Mouse (Mus musculus): ENCODE data around the gene Acta1. TPM values are rescaled to one million over a fixed set of nuclear protein-coding genes. Genes with fewer than 3 reads are reported as not detected.

Acta1 gene
- polyA plus RNA-seq (2015; fragmentation: Nextera tagmentation; extraction: Ambion mirVana) = 104 and 159 TPM in 2 replicates

DNA sequence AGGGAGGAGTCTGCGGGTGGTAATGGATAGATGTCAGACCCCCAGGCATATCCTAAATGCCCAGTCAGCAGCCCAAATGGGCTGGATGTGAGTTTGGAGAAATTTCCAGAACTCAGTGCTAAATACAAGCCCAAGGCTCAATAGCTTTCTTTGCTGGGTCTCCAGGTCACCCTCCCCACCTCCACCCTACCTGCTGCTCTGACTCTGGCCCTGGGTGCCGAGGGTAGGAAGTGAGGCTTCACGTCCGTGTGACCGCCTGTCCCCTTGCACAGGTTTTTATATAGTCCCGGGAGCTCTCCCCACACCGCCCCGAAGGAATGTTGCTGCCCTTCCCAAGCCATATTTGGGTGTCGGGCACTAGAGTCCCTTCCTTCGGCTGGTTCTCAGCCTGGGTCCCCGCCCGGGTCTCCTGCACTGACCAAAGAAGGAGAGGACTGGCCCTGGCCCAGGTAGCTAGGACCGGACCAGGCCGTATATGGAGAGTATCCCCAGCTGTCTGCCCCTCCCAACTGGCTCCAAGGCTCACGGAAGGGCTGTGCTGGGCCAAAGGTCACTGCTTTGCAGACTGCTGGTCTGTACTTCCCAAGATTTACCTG lies at the start of gene Acta1:
Gene Acta1 (minus strand): TSS at position 250 of the 596 bp plus-strand sequence.
- Histone ChIP-seq H3K4me1 (replicated peaks) (peaks cover 7% of the 10 kb centered on the region; the same call in 1 of the 2 replicates), H3K27ac (replicated peaks) (no peak within 1 kb of the TSS), H3K9me3 (replicated peaks) (no peaks in the 10 kb centered on the region), H3K4me2 (no peak within 1 kb of the TSS), H3K36me3 (replicated peaks) (peaks cover 13% of the 10 kb centered on the region), H3K9ac (no peak within 1 kb of the TSS), H3K27me3 (peaks cover 75% of the 10 kb centered on the region), H3K4me3 (replicated peaks) (no peak within 1 kb of the TSS)
- ATAC-seq (ENCODE audit: insufficient read depth) = no peak
- WGBS (ENCODE audit: insufficient replicate concordance) = 17% methylated on average over 15 of the region's 15 CpGs

DNA sequence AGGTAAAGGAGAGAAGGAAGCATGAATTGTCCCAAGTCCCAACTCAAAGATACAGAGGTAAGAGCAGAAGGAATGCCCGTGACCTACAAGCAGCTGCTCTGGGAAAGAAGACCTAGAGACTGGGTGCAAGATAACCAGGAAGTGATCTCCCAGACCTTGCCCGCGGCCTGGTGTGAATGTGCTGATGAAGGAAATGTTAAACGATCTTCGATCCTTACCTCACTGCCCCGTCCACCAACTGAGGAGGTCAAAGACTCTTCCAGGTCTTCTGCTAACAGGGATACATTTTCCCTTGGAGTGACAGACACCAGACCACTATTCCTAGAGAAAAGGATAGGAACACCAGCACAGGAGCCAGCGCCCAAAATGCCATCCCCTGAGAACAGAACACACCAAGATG lies 34.5 kb upstream of the Acta1 start:
- H3K36me3 ChIP-seq (replicated peaks) = peaks cover 94% of the 10 kb centered on the region
- H3K27ac ChIP-seq (replicated peaks) = no peak overlapping the region
- H3K4me1 ChIP-seq (replicated peaks) = no peaks in the 10 kb centered on the region
- no peaks in the 10 kb centered on the region for H3K9me3 ChIP-seq (replicated peaks)
- no peak for ATAC-seq (ENCODE audit: insufficient read depth)
- H3K27me3 ChIP-seq = no peaks in the 10 kb centered on the region
- 89% methylated on average over 7 of the region's 7 CpGs for WGBS (ENCODE audit: insufficient replicate concordance)
- no peak overlapping the region for H3K4me3 ChIP-seq (replicated peaks)
- H3K9ac ChIP-seq = no peak overlapping the region
- H3K4me2 ChIP-seq = no peak overlapping the region

DNA sequence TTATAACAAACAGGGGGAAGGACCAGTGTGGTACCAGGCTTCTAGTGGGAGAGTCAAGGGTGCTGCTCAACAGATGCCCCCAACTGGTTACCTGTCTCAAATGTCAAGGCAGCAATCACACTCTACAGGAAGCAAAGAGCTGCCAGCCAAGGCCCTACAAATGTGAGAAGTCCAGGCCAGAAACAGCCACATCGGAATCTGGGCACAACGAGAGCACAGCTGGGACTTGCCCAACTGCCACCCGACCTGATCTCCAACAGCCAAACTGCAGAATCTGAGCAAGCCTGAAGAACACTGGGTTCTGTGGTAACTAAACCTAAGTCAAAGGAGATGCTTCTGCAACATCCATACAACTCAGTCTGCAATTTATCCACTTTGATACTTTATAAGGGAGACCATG lies 31.1 kb upstream of the Acta1 start:
- Histone ChIP-seq H3K27me3 (no peaks in the 10 kb centered on the region), H3K4me1 (replicated peaks) (no peaks in the 10 kb centered on the region), H3K9me3 (replicated peaks) (no peaks in the 10 kb centered on the region), H3K9ac (no peak overlapping the region), H3K27ac (replicated peaks) (no peak overlapping the region), H3K4me2 (no peak overlapping the region), H3K4me3 (replicated peaks) (no peak overlapping the region), H3K36me3 (replicated peaks) (peaks cover 94% of the 10 kb centered on the region)
- 77% methylated on average over 3 of the region's 3 CpGs for WGBS (ENCODE audit: insufficient replicate concordance)
- no peak for ATAC-seq (ENCODE audit: insufficient read depth)

DNA sequence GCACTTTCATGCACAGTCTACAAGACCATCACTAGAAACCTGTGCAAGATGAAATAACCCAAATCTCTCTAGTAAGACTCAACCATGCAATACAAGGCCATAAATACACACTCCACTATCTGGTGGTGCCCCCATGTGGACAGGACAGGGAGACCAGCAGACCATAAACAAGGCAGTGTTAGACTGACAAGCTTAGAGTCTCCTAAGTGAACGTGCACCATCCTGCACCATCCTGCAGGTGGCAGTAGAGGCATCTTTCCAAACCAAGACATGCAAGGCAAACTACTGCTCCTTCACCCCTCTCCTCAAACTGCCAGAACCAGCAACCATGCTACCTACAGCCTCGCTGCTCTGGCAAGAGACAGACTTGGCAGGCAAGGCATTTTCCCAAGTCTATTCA lies 30.2 kb upstream of the Acta1 start:
- H3K4me3 ChIP-seq (replicated peaks) = no peak overlapping the region
- H3K9ac ChIP-seq = no peak overlapping the region
- H3K27ac ChIP-seq (replicated peaks) = no peak overlapping the region
- WGBS (ENCODE audit: insufficient replicate concordance) = 11% methylated on average over 2 of the region's 2 CpGs
- no peaks in the 10 kb centered on the region for H3K4me1 ChIP-seq (replicated peaks)
- H3K9me3 ChIP-seq (replicated peaks) = no peaks in the 10 kb centered on the region
- H3K36me3 ChIP-seq (replicated peaks) = peaks cover 94% of the 10 kb centered on the region
- ATAC-seq (ENCODE audit: insufficient read depth) = peak; percentile 61
- H3K27me3 ChIP-seq = no peaks in the 10 kb centered on the region
- no peak overlapping the region for H3K4me2 ChIP-seq

DNA sequence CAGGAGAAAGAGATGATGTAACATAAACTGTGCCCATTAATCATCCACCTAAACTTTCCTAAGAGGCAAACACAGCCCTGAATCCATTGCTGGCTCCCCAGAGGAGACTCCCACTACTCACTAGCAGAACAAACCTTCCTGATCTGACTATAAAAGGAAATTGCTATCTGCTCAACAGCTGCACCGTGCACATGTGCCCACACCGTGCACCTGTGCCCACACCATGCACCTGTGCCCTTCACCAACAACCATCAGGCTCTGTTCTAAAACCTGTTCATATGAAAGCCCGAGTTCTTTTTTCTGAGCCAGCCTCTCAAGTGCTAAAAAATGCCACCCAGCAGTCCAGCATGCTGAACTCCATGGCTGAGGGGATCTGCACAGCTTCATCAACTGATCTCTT lies 20.1 kb upstream of the Acta1 start:
- no peak overlapping the region for H3K9ac ChIP-seq
- WGBS (ENCODE audit: insufficient replicate concordance) = 92% methylated on average over 3 of the region's 3 CpGs
- H3K36me3 ChIP-seq (replicated peaks) = peaks cover 99% of the 10 kb centered on the region
- no peak overlapping the region for H3K4me3 ChIP-seq (replicated peaks)
- H3K27ac ChIP-seq (replicated peaks) = no peak overlapping the region
- H3K9me3 ChIP-seq (replicated peaks) = no peaks in the 10 kb centered on the region
- H3K4me2 ChIP-seq = no peak overlapping the region
- H3K4me1 ChIP-seq (replicated peaks) = no peaks in the 10 kb centered on the region
- H3K27me3 ChIP-seq = no peaks in the 10 kb centered on the region
- no peak for ATAC-seq (ENCODE audit: insufficient read depth)

DNA sequence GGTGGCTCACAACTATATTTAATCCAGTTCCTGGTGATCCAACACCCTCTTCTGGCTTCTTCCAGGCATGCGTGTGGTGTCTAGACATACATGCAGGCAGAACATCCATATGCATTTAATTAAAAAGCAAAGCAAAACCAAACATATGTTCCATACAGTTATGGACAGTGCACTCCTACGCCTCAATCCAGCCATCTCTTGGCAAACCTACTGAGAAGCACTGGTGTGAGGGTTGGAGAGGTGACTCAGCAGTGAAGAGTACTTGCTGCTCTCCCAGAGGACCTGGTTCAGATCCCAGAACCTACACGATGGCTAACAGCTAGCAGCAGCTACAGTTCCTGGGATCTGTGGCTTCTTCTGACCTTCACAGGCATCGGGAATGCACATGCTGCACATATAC lies 17.7 kb upstream of the Acta1 start:
- ATAC-seq (ENCODE audit: insufficient read depth) = no peak
- Histone ChIP-seq H3K27ac (replicated peaks) (no peak overlapping the region), H3K36me3 (replicated peaks) (peaks cover 99% of the 10 kb centered on the region), H3K4me2 (no peak overlapping the region), H3K4me3 (replicated peaks) (no peak overlapping the region), H3K9me3 (replicated peaks) (no peaks in the 10 kb centered on the region), H3K4me1 (replicated peaks) (no peaks in the 10 kb centered on the region), H3K9ac (no peak overlapping the region), H3K27me3 (no peaks in the 10 kb centered on the region)
- 89% methylated on average over 4 of the region's 4 CpGs for WGBS (ENCODE audit: insufficient replicate concordance)

DNA sequence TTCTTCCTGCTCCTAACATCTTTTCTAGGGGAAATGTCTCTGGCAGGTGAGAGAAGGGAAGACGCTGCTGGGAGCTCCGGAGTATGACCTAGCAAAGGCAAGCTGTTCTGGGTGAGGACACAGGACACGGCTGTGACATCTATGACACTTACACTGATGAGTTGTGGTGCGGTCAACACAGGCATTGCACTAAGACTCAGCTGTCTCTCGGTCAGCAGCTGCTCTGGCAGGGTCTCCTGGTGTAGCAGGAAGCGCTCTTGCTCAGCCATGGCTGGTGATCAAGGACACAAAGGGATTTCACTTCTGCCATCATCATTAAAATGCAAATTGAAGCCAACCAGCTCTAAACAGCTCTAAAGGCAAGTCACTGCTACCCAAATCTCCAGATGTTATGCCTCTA lies 13.1 kb upstream of the Acta1 start:
- no peak overlapping the region for H3K9ac ChIP-seq
- H3K27me3 ChIP-seq = no peaks in the 10 kb centered on the region
- WGBS (ENCODE audit: insufficient replicate concordance) = 93% methylated on average over 6 of the region's 6 CpGs
- H3K27ac ChIP-seq (replicated peaks) = no peak overlapping the region
- H3K4me1 ChIP-seq (replicated peaks) = no peaks in the 10 kb centered on the region
- H3K9me3 ChIP-seq (replicated peaks) = no peaks in the 10 kb centered on the region
- H3K36me3 ChIP-seq (replicated peaks) = peaks cover 96% of the 10 kb centered on the region
- no peak overlapping the region for H3K4me2 ChIP-seq
- no peak for ATAC-seq (ENCODE audit: insufficient read depth)
- no peak overlapping the region for H3K4me3 ChIP-seq (replicated peaks)

DNA sequence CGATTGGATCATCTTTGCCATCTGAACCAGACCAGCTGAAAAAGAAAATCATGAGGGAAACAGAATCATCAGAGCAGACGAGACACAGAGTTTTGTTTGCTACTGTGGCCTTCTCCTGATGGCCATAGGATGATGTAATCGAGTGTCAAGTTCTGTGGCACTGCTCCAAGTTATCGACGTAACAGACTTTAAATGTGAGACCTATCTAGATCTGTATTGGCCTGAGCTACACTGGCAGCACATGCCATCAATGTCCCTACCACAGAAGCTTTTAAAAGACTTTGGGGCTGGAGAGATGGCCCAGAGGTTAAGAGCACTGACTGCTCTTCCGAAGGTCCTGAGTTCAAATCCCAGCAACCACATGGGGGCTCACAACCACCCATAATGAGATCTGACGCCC lies 8.1 kb upstream of the Acta1 start:
- ATAC-seq (ENCODE audit: insufficient read depth) = no peak
- Histone ChIP-seq H3K36me3 (replicated peaks) (peaks cover 90% of the 10 kb centered on the region), H3K4me3 (replicated peaks) (no peak overlapping the region), H3K9me3 (replicated peaks) (no peaks in the 10 kb centered on the region), H3K27me3 (no peaks in the 10 kb centered on the region), H3K4me1 (replicated peaks) (no peaks in the 10 kb centered on the region), H3K4me2 (no peak overlapping the region), H3K27ac (replicated peaks) (no peak overlapping the region), H3K9ac (no peak overlapping the region)
- WGBS (ENCODE audit: insufficient replicate concordance) = 77% methylated on average over 7 of the region's 7 CpGs

DNA sequence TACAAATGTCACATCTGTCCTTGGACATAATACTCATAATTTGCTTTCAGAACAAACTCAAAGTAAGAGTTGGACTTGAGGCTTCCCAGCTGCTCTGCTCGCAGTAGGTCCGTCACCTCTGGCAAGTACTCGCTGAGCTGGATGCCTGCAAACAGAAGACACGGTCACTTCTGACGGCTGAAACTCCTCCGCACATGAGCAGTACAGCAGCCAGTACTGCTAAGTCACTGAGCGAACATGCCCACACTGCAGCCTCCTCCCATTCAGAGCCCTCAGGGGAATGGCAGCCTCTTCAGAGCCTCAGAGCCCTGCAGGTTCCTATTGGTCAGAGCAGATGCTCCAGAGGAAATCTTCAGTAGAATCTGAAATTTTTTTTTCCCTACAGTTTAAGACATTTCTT lies 4.8 kb upstream of the Acta1 start:
- H3K9me3 ChIP-seq (replicated peaks) = no peaks in the 10 kb centered on the region
- H3K27ac ChIP-seq (replicated peaks) = no peak overlapping the region
- H3K9ac ChIP-seq = no peak overlapping the region
- H3K36me3 ChIP-seq (replicated peaks) = peaks cover 60% of the 10 kb centered on the region
- 90% methylated on average over 7 of the region's 7 CpGs for WGBS (ENCODE audit: insufficient replicate concordance)
- no peaks in the 10 kb centered on the region for H3K4me1 ChIP-seq (replicated peaks)
- no peak for ATAC-seq (ENCODE audit: insufficient read depth)
- H3K4me3 ChIP-seq (replicated peaks) = no peak overlapping the region
- H3K4me2 ChIP-seq = no peak overlapping the region
- H3K27me3 ChIP-seq = peaks cover 28% of the 10 kb centered on the region

DNA sequence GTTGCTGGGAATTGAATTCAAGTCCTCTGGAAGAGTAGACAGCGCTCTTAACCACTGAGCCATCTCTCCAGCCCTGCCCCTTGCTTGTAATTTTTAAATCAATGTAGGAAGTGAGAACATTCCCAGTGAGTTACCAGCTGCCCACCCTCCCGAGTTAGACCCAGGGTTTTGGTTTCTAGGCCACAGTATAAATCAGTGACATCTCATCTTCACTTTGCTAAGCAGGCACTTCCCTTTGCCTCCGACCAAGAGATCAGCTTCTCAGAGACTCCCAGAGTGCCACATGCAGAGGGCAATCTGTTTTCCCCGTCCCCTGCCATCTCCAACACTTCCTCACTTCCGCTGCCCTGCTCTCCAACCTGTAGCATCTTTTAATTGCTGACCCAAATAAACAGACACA lies 4.0 kb upstream of the Acta1 start:
- H3K9me3 ChIP-seq (replicated peaks) = no peaks in the 10 kb centered on the region
- no peak overlapping the region for H3K27ac ChIP-seq (replicated peaks)
- H3K9ac ChIP-seq = no peak overlapping the region
- no peaks in the 10 kb centered on the region for H3K4me1 ChIP-seq (replicated peaks)
- peaks cover 36% of the 10 kb centered on the region for H3K27me3 ChIP-seq
- no peak for ATAC-seq (ENCODE audit: insufficient read depth)
- WGBS (ENCODE audit: insufficient replicate concordance) = 86% methylated on average over 5 of the region's 5 CpGs
- peaks cover 52% of the 10 kb centered on the region for H3K36me3 ChIP-seq (replicated peaks)
- H3K4me3 ChIP-seq (replicated peaks) = no peak overlapping the region
- no peak overlapping the region for H3K4me2 ChIP-seq

DNA sequence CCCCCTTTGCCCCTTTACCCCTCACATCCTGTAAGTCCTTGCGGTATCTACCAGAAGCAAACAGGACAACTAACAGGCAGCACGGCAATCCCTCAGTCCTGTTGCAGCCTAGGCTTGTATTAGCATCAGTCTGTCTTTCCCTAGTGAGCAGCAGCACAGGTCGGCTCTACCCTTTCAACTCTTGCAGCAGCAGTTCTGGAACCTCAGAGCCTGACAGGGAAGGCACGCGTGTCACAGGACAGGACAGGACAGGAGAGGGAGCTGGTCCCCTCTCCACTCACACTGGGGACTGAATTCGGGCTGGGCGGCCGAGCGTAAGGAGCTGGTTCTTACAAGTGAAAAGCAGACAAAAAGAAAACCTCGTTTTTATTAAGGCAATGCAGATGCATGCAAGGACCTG lies 2.2 kb upstream of the Acta1 start:
- Histone ChIP-seq H3K36me3 (replicated peaks) (peaks cover 34% of the 10 kb centered on the region), H3K27ac (replicated peaks) (no peak overlapping the region), H3K4me2 (no peak overlapping the region), H3K9ac (no peak overlapping the region), H3K9me3 (replicated peaks) (no peaks in the 10 kb centered on the region), H3K27me3 (peaks cover 54% of the 10 kb centered on the region), H3K4me3 (replicated peaks) (no peak overlapping the region), H3K4me1 (replicated peaks) (peaks cover 5% of the 10 kb centered on the region; the same call in 1 of the 2 replicates)
- WGBS (ENCODE audit: insufficient replicate concordance) = 54% methylated on average over 10 of the region's 10 CpGs
- no peak for ATAC-seq (ENCODE audit: insufficient read depth)

DNA sequence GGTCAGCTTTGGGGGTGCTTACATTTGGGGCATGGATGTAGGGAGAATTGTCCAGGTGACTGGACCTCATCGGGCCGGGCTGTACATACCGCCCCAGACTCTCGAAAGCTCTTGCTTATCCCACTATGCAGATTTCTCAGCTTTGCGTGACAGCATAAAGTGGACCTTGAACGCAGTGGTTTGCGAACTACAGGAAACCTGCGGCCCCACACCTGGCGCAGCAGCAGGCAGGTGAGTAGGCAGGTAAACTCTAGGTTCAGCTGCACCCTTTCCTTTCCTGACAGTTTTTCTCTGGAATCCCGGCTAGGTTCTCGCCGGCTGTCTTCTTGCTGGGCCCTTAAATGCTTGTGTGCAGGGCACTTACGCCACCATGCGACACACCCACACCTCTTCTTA lies 1.8 kb upstream of the Acta1 start:
- 55% methylated on average over 14 of the region's 14 CpGs for WGBS (ENCODE audit: insufficient replicate concordance)
- H3K36me3 ChIP-seq (replicated peaks) = peaks cover 30% of the 10 kb centered on the region
- H3K27ac ChIP-seq (replicated peaks) = no peak overlapping the region
- no peak for ATAC-seq (ENCODE audit: insufficient read depth)
- no peak overlapping the region for H3K4me2 ChIP-seq
- peaks cover 7% of the 10 kb centered on the region; the same call in 1 of the 2 replicates for H3K4me1 ChIP-seq (replicated peaks)
- peaks cover 58% of the 10 kb centered on the region for H3K27me3 ChIP-seq
- no peak overlapping the region for H3K4me3 ChIP-seq (replicated peaks)
- no peaks in the 10 kb centered on the region for H3K9me3 ChIP-seq (replicated peaks)
- no peak overlapping the region for H3K9ac ChIP-seq
